Mouse (Mus musculus) thymus, postnatal 4 days (tissue): ENCODE data around the gene Adam15.
A peak's percentile ranks its signal among the peaks of the same experiment; 100 is the strongest.

Experiments
- DNase-seq: peaks from one replicate; pipeline ENCODE4 v3.0.0; 2021

Gene Adam15

DNA sequence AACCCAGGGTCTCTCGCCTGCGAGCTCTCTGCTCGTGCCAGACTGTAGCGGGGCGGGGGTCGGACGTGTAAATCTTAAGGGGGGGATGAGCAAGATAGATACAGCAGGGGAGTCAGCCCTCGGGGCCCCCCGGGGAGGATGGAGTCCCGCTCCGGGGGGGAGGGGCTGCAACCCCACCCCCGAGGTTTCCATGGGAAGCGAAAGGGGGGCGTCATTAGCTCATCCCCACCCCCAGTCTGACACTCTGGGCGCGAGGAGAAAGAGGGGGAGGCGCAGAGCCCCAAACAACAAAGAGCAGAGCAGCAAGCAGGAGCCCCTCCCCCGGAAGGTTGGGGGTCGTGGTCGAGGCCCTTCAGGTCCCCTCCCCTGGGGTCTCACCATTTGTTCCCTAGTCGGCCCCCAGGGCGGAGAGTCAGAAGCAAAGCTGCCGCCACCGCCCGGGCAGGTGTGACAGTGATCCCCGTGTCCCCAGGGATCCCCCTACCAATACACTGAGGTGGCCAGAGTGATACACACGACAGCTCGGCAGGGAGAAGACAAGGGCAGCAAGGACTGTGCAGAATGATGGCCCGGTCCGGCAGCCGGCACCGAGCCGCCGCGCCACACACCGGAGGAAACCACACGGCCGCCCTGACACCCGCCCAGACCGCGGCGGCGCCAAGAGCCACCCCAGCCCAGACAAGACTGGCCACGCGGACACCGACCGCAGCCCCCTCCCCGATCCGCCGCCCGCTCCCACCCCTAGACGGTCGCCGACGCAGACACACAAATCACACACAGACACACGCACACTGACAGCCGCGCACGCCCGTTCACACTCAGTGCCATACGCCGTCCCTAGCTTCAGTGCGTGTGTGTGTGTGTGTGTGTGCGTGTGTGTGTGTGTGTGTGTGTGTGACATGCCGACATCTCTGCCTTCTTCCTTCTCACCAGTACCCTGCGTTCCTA is 28.3 kb downstream of the Adam15 start:
- DNase-seq = peak; percentile 41

DNA sequence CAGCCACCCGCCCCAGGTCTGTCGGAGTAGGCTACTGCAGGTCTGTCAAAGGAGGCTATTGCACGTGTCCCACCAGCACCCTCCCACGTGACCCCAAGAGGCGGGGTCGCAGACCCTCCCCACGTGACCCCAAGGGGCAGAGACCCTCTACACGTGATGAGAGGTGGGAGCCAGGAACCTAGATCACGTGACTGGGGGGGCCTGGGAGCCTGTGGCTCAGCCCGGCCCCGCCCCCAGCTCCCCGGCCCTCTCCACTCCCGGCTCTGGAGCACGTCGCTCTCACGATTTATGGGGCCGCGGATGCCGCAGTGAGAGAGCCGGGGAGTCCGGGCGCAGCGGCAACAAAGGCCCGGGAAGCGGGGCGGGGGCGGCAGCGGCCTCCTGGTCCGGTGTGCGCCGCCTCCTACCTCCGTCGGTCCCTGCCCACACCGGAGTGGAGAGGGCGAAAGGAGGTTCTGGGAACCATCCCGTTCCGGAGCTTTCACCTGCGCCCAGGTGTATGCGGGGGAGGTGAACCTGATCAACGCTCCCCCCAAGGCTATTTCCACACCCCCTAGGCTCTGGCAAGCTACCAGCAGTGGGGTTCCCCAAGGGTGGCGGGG is 29.1 kb downstream of the Adam15 start:
- peak; percentile 56 for DNase-seq

DNA sequence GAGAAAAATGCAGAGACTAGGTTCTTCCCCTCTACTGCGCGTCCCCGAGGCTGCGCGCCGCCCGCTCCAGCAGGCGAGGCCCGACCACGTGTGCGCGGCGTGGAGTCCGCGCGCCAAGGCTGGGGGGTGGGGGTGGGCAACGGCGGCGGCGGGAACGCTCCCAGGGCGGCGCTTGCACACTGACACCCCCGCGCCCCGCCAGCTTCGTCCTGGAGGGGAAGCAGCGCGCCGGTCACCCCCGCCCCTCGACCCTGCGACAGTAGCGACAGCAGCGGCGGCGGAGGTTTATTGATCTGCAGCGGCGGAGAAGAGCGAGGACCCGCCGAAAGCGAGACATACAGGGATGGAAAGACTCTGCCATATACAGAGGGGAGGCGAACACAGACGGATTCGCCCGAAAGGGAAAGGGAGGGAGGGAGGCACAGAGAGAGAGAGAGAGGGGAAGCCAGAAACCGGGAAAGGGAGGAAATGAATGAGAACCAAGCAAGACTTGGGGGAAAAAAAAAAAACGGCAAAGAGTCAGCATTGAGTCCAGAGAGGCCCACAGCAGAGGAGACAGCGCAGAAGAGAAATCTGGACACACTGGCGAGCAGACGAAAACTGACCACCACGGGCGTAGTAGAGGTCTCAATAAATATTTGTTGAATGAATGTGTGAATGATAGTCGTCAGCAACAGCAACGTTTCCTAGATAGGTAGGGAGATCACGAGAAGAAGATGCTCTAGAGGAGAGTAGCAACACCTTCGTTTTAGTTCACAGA is 30.0 kb downstream of the Adam15 start:
- DNase-seq = peak; percentile 59

DNA sequence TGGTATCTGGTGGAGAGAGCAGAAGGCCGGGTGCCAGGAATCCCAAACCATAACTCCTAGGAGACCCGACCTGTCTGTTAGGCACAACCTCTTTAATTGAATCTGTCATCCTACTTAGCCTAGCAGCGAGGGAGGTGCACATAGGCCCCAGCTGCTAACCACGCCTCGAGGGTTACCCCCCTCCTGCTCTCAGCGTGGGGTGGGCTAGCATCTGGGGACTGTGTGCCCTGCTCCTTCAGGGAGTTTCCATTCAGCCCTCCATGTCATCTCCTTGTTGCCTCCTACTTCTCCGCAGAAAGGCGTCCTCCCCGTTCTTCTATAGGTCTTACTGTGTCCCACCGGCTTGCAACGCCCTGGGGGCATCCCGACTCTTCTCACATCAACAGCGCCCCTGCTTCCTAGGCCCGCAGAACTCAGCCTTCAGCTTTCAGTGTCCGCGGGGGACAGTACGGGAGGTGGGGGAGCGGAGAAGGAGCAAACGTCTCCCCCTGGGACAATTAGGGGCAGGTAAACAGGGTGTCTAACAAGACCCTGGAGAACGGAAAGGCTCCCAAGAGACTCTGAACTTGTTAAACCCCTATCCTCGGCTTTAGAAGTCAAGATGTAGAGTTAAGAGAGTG is 30.7 kb downstream of the Adam15 start:
- DNase-seq = no peak

DNA sequence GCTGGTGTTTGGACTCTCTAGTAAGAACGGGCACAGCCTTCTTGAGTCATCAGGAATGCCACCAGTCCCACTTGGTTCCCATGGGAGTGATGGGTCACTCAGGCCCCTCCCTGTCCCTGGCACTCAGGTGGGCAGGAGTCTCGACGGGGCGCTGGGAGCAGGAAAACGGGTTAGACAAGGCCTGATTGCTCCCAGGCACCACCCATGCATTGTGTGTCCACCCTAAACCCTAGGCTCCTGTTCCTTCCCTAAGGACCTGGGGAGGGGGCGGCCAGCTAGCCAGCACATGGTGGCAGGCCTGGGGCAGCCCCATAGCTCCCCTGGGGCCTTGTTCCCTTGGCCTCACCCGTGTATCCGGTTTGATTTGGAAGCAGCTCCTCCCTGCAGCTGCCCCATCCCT is 31.5 kb downstream of the Adam15 start:
- DNase-seq = no peak

DNA sequence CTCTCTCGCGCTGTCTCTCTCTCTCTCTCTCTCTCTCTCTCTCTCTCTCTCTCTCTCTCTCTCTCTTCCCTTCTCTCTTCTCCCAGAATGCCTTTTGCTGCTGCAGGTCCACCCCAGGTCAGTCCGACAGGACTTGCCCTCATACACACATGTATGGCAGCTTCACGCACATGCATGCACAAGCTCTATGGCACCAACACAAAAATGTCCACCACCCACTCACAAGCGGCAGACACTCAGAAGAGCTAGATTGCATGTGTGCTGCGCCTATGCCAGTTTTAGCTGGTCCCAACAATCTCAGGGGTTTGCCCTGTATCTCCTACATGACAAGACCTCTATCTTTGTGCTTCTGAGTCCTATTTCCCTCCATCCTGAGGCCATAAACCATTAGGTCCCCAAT is 32.5 kb downstream of the Adam15 start:
- no peak for DNase-seq

DNA sequence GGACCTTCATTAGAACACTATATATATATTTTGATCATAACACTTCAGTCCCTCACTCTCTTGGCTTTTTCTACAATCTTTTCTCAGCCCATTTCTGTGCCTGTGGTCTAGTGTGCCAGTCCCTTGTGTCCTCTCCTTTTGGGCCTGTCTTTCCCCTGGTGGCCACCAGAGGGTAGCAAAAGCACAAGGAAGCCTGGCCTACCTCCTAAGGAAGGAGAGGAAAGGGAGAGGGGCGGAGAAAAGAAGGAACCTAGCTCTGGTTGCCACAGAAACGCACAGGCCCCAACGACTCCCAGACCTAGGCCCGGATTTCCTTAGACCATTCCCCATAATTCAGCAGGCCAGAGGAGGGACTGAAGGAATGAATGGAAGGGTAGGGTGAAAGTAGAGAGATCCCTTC is 33.0 kb downstream of the Adam15 start:
- DNase-seq = peak; percentile 81

DNA sequence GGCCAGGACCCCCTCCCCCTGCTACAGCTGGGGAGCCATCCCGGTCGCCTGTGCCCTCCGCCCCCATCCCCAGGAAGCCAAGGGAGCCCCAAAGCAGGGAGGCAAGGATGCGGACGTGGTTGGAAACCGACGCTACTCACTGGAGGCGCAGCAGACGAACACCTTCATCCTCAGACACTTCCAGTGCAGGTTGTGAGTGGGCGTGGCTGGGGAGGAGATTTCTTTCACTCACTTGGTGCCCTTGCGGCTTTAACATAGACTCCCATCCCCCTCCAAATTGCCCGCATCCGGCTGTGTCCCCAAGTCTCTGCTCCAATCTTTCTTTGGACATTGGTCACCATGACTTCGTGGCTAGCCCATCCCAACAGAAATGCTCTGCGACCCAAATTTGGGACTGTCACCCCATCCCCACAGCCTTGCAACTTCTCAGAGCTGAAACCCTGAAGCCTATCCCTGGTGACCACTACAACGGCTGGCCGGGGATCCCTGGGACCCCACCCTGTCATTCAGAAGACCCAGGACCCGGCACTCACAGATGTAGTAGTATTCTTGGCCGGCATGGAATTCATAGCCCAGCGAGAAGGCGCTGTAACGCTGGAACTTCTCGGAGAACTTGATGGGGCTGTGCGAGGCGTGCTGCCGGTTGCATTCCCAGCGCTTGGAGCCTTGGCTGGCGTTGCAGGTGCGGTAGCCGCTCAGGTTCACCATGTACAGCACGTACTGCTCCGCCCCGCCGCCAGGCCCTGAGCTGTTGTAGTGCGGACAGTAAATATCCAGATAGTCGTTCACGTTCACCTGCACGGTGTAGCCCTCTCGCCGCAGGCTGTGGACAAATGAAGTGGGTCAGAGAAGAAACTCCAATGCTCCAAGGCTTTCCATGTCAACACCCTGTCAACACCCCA is 33.6 kb downstream of the Adam15 start:
- peak; percentile 46 for DNase-seq

DNA sequence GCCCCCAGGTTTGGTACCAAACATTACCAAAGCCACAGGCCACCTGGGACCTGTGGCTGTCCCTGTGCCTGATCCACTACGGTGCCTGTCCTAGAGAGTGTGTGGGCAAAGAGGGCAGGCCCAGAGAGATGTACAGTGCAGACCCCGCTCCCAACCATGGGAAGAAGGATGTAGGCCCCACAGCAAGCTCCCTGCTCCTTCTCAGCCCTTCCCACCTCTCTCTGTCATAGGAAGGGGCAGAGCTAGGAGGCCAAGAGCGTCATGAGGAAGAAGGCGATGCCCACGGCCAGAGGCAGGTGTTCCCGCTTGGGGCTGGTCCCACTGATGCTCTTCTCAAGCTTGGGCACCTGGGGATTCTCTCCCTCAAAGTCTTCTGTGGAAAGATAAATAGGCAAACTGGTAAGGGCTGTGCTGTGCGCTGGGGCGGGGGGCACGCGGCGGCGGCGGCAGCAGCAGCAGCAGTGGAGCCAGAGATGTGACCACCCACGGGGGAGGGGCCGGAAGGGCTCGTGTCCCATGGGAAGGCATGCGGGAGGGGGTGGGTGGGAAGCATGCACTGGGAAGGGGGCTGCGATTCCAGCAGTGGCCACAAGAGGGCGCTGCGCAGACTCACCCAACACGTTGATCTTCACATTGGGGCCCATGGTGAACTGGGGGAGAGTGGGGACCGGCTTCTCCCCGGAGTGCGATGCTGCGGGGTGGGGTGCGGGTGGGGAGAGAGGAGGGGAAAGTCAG is 34.4 kb downstream of the Adam15 start:
- DNase-seq = peak; percentile 83

DNA sequence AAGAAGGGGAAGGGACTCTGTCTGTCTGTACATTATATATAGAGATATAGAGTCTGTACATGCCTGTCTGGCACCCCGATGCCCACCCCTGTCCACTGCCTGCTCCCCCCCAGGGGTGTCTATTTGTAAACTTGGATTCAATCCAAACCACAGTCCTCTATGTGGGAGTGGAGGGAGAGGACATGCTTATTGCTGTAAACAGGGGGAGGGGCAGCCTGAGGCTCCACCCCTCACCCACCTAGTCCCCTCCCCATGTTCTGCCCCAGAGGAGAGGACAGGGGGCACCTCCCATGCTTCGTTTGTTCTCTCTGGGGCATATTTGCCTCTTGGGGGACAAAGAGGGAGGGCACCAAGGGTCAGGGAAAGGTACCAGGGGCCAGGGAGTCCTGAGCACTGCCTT is 35.0 kb downstream of the Adam15 start:
- no peak for DNase-seq

DNA sequence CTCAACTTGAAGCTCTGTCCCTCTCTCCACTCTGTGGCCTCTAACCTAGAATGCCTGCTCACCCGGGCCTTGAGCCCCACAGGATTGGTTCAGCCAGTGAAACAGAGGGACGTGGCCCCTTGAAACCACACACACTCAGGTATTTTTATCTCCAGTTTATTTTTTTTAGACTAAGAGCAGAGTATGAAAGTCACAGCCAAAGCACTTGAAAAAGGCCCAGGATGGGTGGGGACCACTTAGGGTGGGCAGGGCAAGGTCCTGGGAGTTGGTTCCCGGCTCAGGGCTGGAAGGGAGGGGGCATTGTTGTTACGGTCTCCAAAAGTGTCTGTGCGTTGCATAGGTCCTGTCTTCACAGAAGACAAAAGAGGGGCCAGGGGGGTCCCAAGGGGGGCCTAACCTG is 35.5 kb downstream of the Adam15 start:
- DNase-seq = no peak

DNA sequence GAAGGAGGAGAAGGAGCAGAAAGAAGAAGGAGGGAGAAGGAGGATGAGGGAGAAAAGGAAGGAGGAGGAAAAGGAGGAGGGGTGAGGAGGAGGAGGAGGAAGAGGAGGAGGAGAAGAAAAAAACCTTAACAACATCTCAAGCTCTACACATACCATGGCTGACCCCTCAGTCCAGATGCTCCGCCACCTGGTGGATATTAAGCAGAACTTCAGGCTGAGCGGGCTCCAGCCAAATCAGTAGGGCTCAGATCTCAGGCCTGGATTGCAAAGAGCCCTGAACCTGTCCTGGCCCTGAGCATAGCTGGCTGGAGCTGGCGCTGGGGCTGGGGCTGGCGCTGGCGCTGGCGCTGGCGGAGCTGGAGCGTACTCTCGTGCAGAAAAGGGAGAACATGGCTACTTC is 41.7 kb downstream of the Adam15 start:
- peak; percentile 72 for DNase-seq

DNA sequence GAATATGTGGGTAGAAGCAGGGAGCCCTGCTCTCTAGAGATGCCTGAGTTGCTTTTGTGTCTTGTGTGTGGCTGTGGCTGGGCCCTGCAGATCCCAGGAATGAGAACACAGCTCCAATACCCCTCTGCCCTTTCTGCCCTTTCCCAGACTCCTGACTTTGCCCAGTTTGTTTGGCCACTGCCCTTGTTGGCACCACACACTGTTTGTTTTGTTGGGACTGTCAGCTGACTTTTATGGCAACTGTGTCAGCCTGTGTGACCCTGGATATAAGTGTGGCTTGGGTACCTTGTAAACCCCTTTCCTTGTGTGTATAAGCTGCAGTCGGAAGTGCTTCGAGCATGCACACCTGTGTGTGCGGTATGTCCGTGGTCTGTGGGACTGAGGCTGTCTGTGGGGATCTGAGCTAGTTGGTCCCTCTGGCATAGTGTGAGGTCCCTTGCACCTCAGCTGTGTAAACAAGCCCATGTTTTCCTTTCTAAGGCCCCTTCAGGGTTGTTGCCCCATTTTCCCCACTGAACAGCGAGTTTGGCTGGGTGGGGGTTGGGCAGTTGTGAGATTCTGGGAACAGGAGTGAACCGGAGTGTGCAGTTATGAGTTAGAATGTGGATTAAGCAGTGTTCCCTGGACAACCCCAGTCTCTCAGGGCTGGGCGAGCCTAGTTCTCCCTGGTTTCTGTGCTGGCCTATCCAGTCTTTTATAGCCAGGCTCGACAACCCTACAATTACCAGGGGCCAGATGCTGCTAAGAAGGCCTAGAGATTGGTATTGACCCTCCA is 44.1 kb downstream of the Adam15 start:
- no peak for DNase-seq

DNA sequence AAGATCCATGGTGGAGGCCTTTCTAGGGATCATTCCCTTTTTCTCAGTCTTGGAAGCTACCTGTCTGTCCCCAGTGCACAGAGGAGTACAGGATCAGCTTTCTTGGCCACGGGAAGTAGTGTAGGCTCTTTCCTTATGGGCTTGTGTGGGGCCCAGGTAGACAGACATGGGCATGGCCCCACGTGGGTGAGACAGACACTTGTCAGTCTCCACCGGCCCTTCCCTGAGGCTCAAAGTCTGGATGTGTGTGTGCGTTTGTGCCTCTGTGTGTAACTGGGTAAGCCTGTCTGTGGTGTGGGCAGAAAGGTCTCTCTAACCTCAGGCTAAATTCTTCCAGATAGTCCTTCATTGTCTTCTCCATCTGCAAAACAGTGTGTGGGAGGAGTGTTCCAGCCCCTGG is 44.7 kb downstream of the Adam15 start:
- DNase-seq = no peak

DNA sequence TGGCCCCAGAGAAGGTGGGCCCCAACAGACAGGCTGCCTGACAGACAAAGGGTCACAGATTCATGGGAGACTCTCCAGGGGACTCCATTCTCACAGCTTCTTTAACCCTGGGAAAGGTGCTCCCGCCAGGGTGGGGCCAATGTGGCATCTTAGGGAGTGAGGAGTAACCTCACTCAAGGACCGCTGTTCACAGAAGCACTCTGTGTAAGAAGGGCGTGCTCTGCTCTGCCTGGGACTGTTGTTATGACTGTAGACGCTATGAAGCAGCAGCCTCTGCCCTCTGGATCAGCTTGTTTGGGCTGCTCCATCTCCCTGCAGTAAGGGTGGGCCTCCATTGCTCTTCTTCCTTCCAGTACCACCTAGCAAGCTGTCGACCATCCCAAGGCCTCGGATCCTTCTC is 45.4 kb downstream of the Adam15 start:
- DNase-seq = no peak

DNA sequence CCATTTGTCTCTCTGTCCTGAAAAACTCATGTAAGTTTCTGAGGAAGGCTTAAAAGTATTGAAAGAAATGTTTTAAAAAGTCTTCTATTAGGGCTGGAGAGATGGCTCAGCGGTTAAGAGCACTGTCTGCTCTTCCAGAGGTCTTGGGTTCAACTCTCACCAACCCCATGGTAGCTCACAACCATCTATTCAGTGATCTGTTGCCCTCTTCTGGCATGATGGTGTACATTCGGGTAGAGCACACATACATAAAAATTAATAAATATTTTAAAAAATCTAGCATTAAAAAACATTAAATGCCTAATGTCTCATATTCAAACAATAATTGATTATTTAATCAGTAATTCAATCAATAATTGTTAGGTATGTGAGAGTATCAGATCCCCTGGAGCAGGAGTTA is 49.3 kb downstream of the Adam15 start:
- no peak for DNase-seq

DNA sequence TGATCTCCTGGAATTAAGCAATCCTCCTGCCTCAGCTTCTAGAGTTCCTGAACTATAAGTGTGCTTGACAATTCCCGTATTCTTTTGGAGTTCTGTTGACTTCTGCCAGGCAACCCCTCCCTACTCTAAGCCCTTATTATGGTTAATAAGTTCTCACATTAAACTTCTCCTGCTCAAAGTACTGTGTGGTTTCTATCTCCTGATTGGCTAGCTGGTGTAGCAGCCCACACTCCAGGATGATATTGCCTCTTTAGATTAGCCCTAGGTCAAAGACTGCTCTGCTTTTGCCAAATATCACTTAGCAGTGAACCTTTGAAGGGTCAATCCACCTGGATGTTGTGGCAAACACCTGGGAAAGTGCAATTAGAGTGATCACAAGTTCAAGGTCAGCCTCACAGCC is 49.7 kb downstream of the Adam15 start:
- DNase-seq = no peak

DNA sequence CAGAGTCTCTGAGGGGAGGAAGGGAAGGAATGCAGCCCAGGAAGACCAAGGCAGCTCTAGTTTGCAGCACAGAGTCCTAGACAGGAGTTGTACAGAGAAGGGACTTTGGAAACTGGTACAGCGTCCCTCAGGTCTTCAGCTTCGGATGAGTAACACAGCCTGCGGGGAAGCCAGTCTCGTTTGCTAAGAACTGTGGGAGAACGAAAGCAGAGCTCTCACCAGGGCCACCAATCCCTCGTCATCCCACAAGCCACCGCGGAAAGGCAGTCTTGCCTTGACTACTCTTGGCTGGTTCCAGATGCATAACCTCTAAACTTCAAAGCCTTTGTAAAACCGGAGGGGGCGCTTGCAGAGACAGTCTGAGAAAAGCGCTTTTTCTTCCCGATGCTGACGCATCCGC is 50.3 kb downstream of the Adam15 start:
- peak; percentile 71 for DNase-seq

DNA sequence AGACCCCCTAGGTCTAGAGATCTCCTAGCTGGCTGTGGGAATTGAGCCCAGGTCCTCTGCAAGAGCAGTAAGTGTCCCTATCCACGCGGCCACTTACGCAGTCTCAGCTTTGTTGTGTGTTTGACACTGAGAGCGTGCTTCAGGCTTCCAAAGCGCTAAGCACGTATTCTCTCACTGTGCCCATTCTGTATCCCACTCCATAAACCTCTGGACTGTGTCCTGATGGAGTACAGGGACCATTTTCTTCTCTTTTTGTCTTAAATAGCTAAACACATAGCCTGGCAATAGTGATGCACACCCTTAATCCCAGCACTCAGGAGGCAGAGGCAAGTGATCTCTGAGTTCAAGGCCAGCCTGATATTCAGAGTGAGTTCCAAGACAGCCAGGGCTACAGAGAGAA is 50.9 kb downstream of the Adam15 start:
- no peak for DNase-seq

DNA sequence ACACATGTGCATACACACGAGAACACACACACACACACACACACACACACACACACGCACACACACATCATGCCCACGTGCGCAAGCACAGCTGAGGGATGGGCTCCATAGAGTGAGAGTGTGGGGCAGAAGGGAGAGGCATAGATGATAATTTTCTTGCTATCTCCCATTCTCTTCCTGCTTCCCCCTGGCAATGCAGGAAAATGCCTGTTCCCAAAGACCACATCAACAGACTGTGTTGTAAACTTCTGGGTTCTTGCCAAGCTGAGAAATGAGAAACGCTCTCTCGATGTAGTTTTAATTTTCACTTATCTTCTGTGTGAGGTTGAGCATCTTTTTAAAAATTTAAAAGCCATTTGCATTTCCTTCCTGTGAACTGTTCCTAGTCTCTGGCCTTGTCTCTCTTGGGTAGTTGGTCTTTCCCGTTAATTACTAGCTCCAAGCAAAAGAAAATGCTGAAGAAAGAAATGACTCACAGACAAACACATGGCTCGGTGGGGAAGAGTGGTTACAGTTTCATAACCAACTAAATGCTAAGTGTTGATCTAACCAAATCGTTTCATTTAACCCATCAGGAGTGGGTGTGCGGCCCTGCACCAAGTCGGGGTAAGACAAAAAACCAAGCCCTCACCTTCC is 52.9 kb downstream of the Adam15 start:
- no peak for DNase-seq
